Mouse (Mus musculus) C2C12 (cell line): Measurements from ENCODE around the gene Arhgap28.

Source experiments
- CEBPB ChIP-seq: IDR thresholded peaks from one replicate; pipeline ENCODE4 v1.6.1; 2011; ENCODE audit warnings: low read depth, mild to moderate bottlenecking, control low read depth, moderate library complexity
- CTCF ChIP-seq: IDR thresholded peaks from one replicate; pipeline ENCODE4 v1.5.1; 2011; ENCODE audit not compliant: control insufficient read depth, insufficient read depth, insufficient read length
- MAX ChIP-seq: IDR thresholded peaks from one replicate; pipeline ENCODE4 v1.6.1; 2011; ENCODE audit warnings: mild to moderate bottlenecking, control low read depth
- MYOD1 ChIP-seq: IDR thresholded peaks from one replicate; pipeline ENCODE4 v1.6.1; 2011; ENCODE audit warnings: low read depth; ENCODE audit not compliant: control insufficient read depth, insufficient read length
- MYOG ChIP-seq: IDR thresholded peaks from one replicate; pipeline ENCODE4 v1.6.1; 2011; ENCODE audit not compliant: control insufficient read depth, insufficient read length; ENCODE audit errors: extremely low read depth

GRCm38 (mm10) chr17:67962020-67962419 lies 41.9 kb downstream of the Arhgap28 start:
- TF ChIP-seq MAX (no peak), CTCF (no peak), MYOG (no peak), MYOD1 (no peak), CEBPB (no peak)
